In the genomic region with DNA sequence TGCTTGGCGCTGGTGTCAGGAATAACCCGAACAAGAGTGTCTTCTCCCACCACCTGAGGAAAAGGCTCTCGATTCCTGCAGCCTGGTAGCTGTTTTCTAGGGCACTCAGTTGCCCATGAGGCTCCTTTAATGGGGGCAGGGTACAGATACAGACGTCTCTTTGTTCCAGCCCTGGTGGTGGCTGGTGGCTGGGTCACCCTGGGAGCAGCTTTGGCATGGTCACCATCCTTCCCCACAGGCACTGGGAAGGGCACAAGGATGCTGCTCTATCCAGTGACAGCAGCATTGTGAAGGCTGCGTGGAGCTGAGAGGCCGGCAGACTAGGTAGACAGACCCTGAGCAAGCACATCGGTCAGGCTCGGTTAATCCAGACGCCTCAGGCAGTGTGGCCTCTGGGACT, we compare ENCODE assay signal across 23 mouse cellular contexts. TPM values are rescaled to one million over a fixed set of nuclear protein-coding genes. Genes with fewer than 3 reads are reported as not detected.
A peak's percentile ranks its signal among the peaks of the same experiment; 100 is the strongest.
DNase-seq lines count a peak whose midpoint lies in the region; ATAC-seq and TF ChIP-seq lines count a peak whose summit lies in the region.
"Had no signal": no experiment of that assay in that cellular context is flagged by ENCODE, and none has a peak within 500 bp of the region (broad histone marks: within the 10 kb centered on the region; RNA-seq: fewer than 3 reads in every experiment).

No protein-coding gene starts in this region.

- H3K4me2 ChIP-seq in forebrain, postnatal 0 days (ENCODE audit: low read depth): no peak overlapping the region
- H3K4me2 ChIP-seq in forebrain, embryonic 14.5 days (ENCODE audit: low read length): no peak overlapping the region
- no peak overlapping the region for H3K4me2 ChIP-seq in neural tube, embryonic 12.5 days (replicated peaks)
- H3K4me2 ChIP-seq in neural tube, embryonic 15.5 days: no peak overlapping the region
- H3K4me2 ChIP-seq: heart, embryonic 11.5 days; lung, embryonic 15.5 days; midbrain, embryonic 13.5 days had no signal

- ATAC-seq in forebrain, postnatal 0 days: peak; percentile 55
- no peak for ATAC-seq in forebrain, embryonic 14.5 days
- ATAC-seq in neural tube, embryonic 12.5 days (ENCODE audit: low FRiP score, low read depth): no peak
- ATAC-seq in neural tube, embryonic 15.5 days (ENCODE audit: low FRiP score): no peak
- ATAC-seq: hindbrain, embryonic 16.5 days; midbrain, embryonic 13.5 days had no signal

- no peaks in the 10 kb centered on the region for H3K27me3 ChIP-seq in forebrain, postnatal 0 days (ENCODE audit: insufficient read depth, low read length)
- H3K27me3 ChIP-seq in forebrain, embryonic 14.5 days (replicated peaks; ENCODE audit: control insufficient read depth, insufficient read depth, low read length): no peaks in the 10 kb centered on the region
- H3K27me3 ChIP-seq in neural tube, embryonic 12.5 days (replicated peaks): no peaks in the 10 kb centered on the region
- H3K27me3 ChIP-seq in neural tube, embryonic 15.5 days (replicated peaks): no peaks in the 10 kb centered on the region
- H3K27me3 ChIP-seq: lung, embryonic 15.5 days; midbrain, embryonic 13.5 days had no signal

- no peaks in the 10 kb centered on the region for H3K9me3 ChIP-seq in forebrain, postnatal 0 days (ENCODE audit: low read length)
- no peaks in the 10 kb centered on the region for H3K9me3 ChIP-seq in forebrain, embryonic 14.5 days (replicated peaks; ENCODE audit: control insufficient read depth, low read length)
- no peaks in the 10 kb centered on the region for H3K9me3 ChIP-seq in neural tube, embryonic 12.5 days
- H3K9me3 ChIP-seq in neural tube, embryonic 15.5 days (replicated peaks): no peaks in the 10 kb centered on the region
- H3K9me3 ChIP-seq: forebrain, embryonic 10.5 days; lung, embryonic 15.5 days; midbrain, embryonic 13.5 days had no signal

- H3K27ac ChIP-seq in forebrain, postnatal 0 days (ENCODE audit: low read depth, low read length): no peak overlapping the region
- no peak overlapping the region for H3K27ac ChIP-seq in forebrain, embryonic 14.5 days (ENCODE audit: low read depth, low read length)
- no peak overlapping the region for H3K27ac ChIP-seq in neural tube, embryonic 12.5 days
- no peak overlapping the region for H3K27ac ChIP-seq in neural tube, embryonic 15.5 days (replicated peaks)
- H3K27ac ChIP-seq: forebrain, embryonic 10.5 days; liver, embryonic 14.5 days; lung, embryonic 15.5 days; midbrain, embryonic 13.5 days had no signal

- H3K9ac ChIP-seq in forebrain, postnatal 0 days: no peak overlapping the region
- no peak overlapping the region for H3K9ac ChIP-seq in forebrain, embryonic 14.5 days (ENCODE audit: low read length)
- H3K9ac ChIP-seq in neural tube, embryonic 12.5 days: 0 out of 2 replicates have a peak overlapping the region, but pooled peaks have one; percentile 5
- no peak overlapping the region for H3K9ac ChIP-seq in neural tube, embryonic 15.5 days (replicated peaks)
- H3K9ac ChIP-seq: liver, embryonic 14.5 days; lung, embryonic 15.5 days; midbrain, embryonic 13.5 days had no signal

- DNase-seq in forebrain, postnatal 0 days: no peak
- DNase-seq in forebrain, embryonic 14.5 days (ENCODE audit: low spot score): no peak
- peak; percentile 67 for DNase-seq in layer of hippocampus, adult 11-12 months (ENCODE audit: low spot score)
- no peak for DNase-seq in layer of hippocampus, postnatal 25 days (ENCODE audit: extremely low spot score in 1 of 2, low spot score in 1 of 2)
- peak; percentile 76 for DNase-seq in layer of hippocampus, adult 9-11 months
- DNase-seq in lung, postnatal 4 days: no peak
- DNase-seq: adrenal gland, postnatal 36 days; B cell, adult 2 months; embryo, embryonic 11 days; heart, postnatal 10 days; thymus, postnatal 36 days had no signal

- no peak overlapping the region for H3K4me3 ChIP-seq in forebrain, postnatal 0 days (ENCODE audit: low read depth, low read length)
- no peak overlapping the region for H3K4me3 ChIP-seq in forebrain, embryonic 14.5 days (ENCODE audit: low read depth, low read length)
- H3K4me3 ChIP-seq in neural tube, embryonic 12.5 days: no peak overlapping the region
- H3K4me3 ChIP-seq in neural tube, embryonic 15.5 days (replicated peaks): no peak overlapping the region
- H3K4me3 ChIP-seq: forebrain, embryonic 10.5 days; lung, embryonic 15.5 days; midbrain, embryonic 13.5 days; myocyte had no signal

- WGBS in forebrain, postnatal 0 days: 85% methylated on average over 9 of the region's 9 CpGs
- WGBS in forebrain, embryonic 14.5 days: 88% methylated on average over 9 of the region's 9 CpGs
- 88% methylated on average over 9 of the region's 9 CpGs for WGBS in neural tube, embryonic 12.5 days
- WGBS in neural tube, embryonic 15.5 days: 81% methylated on average over 9 of the region's 9 CpGs

- peaks cover 18% of the 10 kb centered on the region for H3K36me3 ChIP-seq in forebrain, postnatal 0 days (ENCODE audit: insufficient read depth)
- peaks cover 25% of the 10 kb centered on the region for H3K36me3 ChIP-seq in forebrain, embryonic 14.5 days (ENCODE audit: control insufficient read depth, insufficient read depth, low read length)
- H3K36me3 ChIP-seq in neural tube, embryonic 12.5 days: peaks cover 37% of the 10 kb centered on the region
- H3K36me3 ChIP-seq in neural tube, embryonic 15.5 days: peaks cover 13% of the 10 kb centered on the region; the same call in 1 of the 2 replicates

- no peak for TF ChIP-seq CTCF in forebrain, postnatal 0 days (IDR thresholded peaks at IDR 0.05; ENCODE audit: low read depth)

- H3K4me1 ChIP-seq in forebrain, postnatal 0 days (ENCODE audit: insufficient read depth): no peaks in the 10 kb centered on the region
- H3K4me1 ChIP-seq in forebrain, embryonic 14.5 days (ENCODE audit: control insufficient read depth, insufficient read depth, low read length): no peaks in the 10 kb centered on the region
- no peaks in the 10 kb centered on the region for H3K4me1 ChIP-seq in neural tube, embryonic 12.5 days
- peaks cover 6% of the 10 kb centered on the region; the same call in 1 of the 2 replicates for H3K4me1 ChIP-seq in neural tube, embryonic 15.5 days
- H3K4me1 ChIP-seq: lung, embryonic 15.5 days had no signal

RNA-seq across cellular contexts. Expression of a gene that starts 9.7 kb away (rescaled TPM):
- total RNA-seq in forebrain, postnatal 0 days (2014; rRNA removed): not detected in 2 replicates
- 7.5 and 9.7 TPM in 2 replicates for polyA plus RNA-seq in forebrain, postnatal 0 days (2015; fragmentation: Nextera tagmentation; extraction: Ambion mirVana)
- 5.4 and 6.8 TPM in 2 replicates for polyA plus RNA-seq in forebrain, embryonic 14.5 days (2014; fragmentation: Nextera tagmentation; extraction: Ambion mirVana)
- total RNA-seq in layer of hippocampus, postnatal 25 days (2021): 10 to 100 TPM; 51.0 to 51.3 TPM
- 11.7 and 12.8 TPM in 2 replicates for polyA plus RNA-seq in neural tube, embryonic 12.5 days (2016; fragmentation: Nextera tagmentation; extraction: Ambion mirVana)
- polyA plus RNA-seq in neural tube, embryonic 15.5 days (2015; fragmentation: Nextera tagmentation; extraction: Ambion mirVana): 8.0 and 13.8 TPM in 2 replicates
- total RNA-seq: neutrophil, adult 5-6 weeks had no signal
- polyA plus RNA-seq: frontal cortex, adult 2 months; large intestine, adult 2 months had no signal

RNA-seq across cellular contexts. Expression of a gene that starts 19.7 kb away (rescaled TPM):
- 161 TPM in 2 replicates for total RNA-seq in forebrain, postnatal 0 days (2014; rRNA removed)
- 328 and 369 TPM in 2 replicates for polyA plus RNA-seq in forebrain, postnatal 0 days (2015; fragmentation: Nextera tagmentation; extraction: Ambion mirVana)
- polyA plus RNA-seq in forebrain, embryonic 14.5 days (2014; fragmentation: Nextera tagmentation; extraction: Ambion mirVana): 238 and 265 TPM in 2 replicates
- 100 to 1,000 TPM; 213 to 235 TPM for total RNA-seq in layer of hippocampus, postnatal 25 days (2021)
- 315 and 326 TPM in 2 replicates for polyA plus RNA-seq in neural tube, embryonic 12.5 days (2016; fragmentation: Nextera tagmentation; extraction: Ambion mirVana)
- polyA plus RNA-seq in neural tube, embryonic 15.5 days (2015; fragmentation: Nextera tagmentation; extraction: Ambion mirVana): 351 and 371 TPM in 2 replicates

RNA-seq across cellular contexts. Expression of a gene that starts 37.1 kb away (rescaled TPM):
- total RNA-seq in forebrain, postnatal 0 days (2014; rRNA removed): 4.2 and 5.7 TPM in 2 replicates
- polyA plus RNA-seq in forebrain, postnatal 0 days (2015; fragmentation: Nextera tagmentation; extraction: Ambion mirVana): 4.3 and 4.5 TPM in 2 replicates
- 0.11 and 0.38 TPM in 2 replicates for polyA plus RNA-seq in forebrain, embryonic 14.5 days (2014; fragmentation: Nextera tagmentation; extraction: Ambion mirVana)
- 10 to 100 TPM; 32.4 to 32.8 TPM for total RNA-seq in layer of hippocampus, postnatal 25 days (2021)
- 3.4 and 3.6 TPM in 2 replicates for polyA plus RNA-seq in neural tube, embryonic 12.5 days (2016; fragmentation: Nextera tagmentation; extraction: Ambion mirVana)
- 2.5 and 3.4 TPM in 2 replicates for polyA plus RNA-seq in neural tube, embryonic 15.5 days (2015; fragmentation: Nextera tagmentation; extraction: Ambion mirVana)

RNA-seq across cellular contexts. Expression of a gene that starts 38.0 kb away (rescaled TPM):
- 37.7 and 39.5 TPM in 2 replicates for total RNA-seq in forebrain, postnatal 0 days (2014; rRNA removed)
- 33.7 and 38.4 TPM in 2 replicates for polyA plus RNA-seq in forebrain, postnatal 0 days (2015; fragmentation: Nextera tagmentation; extraction: Ambion mirVana)
- polyA plus RNA-seq in forebrain, embryonic 14.5 days (2014; fragmentation: Nextera tagmentation; extraction: Ambion mirVana): 21.3 and 24.8 TPM in 2 replicates
- 10 to 100 TPM; 57.3 to 60.3 TPM for total RNA-seq in layer of hippocampus, postnatal 25 days (2021)
- 42.0 and 45.2 TPM in 2 replicates for polyA plus RNA-seq in neural tube, embryonic 12.5 days (2016; fragmentation: Nextera tagmentation; extraction: Ambion mirVana)
- 41.4 and 44.1 TPM in 2 replicates for polyA plus RNA-seq in neural tube, embryonic 15.5 days (2015; fragmentation: Nextera tagmentation; extraction: Ambion mirVana)

Comparison
In these comparisons a context has a peak if more than half of its experiments do, and no peak if none do; other contexts are left out.
1. DNase-seq: peak in layer of hippocampus, adult 11-12 months (single experiment) and layer of hippocampus, adult 9-11 months (single experiment); none in forebrain, postnatal 0 days (single experiment), forebrain, embryonic 14.5 days (single experiment), layer of hippocampus, postnatal 25 days (0 of 2) and lung, postnatal 4 days (0 of 2).